Mouse (Mus musculus) cerebellum, adult (tissue): ENCODE results near the gene Hexim2.
A peak's percentile ranks its signal among the peaks of the same experiment; 100 is the strongest.

ENCODE experiments used
- ATAC-seq: cut with Nextera tagmentation; 2 replicates; pipeline ENCODE4 v1.9.2; 2017; ENCODE audit warnings: mild to moderate bottlenecking, moderate library complexity, mixed read lengths; ENCODE audit not compliant: insufficient number of reproducible peaks, low FRiP score, low TSS enrichment

Hexim2 gene

DNA sequence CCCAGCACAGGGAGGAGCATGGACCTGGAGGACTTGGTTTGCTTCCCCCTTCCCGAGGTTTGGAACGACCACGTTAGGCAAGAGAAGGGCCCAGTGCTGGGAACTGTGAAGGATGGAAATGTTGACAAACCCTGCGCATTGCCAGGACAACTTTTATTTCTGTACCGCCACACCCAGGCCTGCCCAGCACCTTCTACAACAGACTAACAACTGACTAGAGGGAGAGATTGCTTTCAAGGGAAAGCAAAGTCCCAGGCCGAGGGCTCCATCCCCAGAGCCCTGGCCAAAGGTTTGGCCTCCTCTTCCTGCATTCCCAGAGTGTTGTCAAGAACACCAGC is 8.5 kb downstream of the Hexim2 start:
- no peak for ATAC-seq

DNA sequence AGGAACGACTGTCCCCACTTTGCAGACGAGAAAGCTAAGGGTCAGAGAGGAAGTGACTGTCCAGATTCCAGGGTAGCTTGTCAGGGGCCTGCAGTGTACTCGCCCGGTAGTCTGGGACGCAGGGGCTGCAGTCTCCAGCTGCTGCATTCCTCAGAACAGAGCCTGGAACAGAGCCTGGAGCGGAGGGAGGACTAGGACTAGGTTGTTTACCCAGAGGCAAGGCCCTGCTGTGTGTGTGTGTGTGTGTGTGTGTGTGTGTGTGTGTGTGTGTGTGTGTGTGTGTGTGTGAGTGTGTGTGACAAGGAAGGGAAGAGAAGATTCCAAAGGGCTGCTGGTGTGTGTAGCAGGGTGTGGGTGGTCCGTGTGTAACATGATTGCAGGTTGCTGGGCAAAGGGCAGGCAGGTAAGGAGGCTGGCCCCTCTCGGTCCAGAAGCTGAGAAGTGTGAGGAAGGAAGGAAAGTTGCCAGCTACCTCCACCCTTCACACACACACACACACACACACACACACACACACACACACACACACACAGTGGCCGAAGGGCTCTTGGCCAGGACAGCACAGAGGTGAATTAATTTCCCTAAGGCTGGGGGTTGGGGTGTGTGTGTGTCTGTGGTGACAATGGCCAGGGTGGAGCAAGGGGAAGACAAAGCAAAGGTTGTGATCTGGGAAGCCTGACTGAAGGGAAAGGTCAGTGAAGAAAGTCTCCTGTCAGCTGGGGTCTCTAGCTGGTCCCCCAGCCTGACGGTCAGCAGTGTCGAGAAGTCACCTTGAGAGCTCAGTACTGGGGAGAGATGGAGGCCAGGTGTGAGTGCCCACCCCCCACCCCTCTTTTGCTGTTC is 9.1 kb downstream of the Hexim2 start:
- ATAC-seq: no peak

GRCm38 (mm10) chr11:103141944-103142255 is 9.7 kb downstream of the Hexim2 start:
- ATAC-seq: no peak

DNA sequence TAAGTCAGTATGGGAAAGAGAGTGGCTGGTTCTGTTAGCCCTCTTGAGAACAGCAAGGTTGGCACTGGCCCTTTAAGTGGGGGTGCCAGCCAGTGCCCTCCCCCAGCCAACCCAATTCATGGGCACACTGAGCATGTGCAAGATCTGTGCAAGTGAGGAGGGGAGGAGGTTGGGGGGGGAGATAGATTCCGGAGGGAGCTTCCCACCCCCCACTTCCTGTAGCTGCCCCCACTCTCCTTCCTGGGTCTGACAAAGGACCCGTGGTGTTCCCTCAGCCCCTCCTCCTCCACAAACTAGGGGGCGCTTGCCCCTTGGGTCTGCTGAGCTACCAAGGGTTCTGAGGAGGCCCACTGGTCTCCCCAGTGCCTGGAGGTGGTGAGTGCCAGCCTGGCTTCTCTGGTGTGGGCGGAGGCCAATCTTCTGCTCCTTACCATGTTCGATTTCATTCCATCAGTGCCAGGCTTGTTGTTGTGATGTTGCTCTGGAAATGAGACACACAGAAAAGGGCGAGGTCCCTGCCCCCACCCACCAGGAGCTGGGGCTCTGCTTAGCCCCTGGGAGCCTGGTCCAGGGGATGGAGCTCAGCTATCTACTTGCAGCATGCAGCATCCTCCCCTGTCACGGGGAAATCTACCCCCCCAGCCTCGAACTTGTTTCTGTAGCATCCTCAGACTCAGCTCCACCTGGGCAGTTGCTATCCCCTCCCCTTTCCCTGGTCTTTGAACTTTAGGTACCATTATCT is 10.4 kb downstream of the Hexim2 start:
- ATAC-seq: peak; percentile 90

DNA sequence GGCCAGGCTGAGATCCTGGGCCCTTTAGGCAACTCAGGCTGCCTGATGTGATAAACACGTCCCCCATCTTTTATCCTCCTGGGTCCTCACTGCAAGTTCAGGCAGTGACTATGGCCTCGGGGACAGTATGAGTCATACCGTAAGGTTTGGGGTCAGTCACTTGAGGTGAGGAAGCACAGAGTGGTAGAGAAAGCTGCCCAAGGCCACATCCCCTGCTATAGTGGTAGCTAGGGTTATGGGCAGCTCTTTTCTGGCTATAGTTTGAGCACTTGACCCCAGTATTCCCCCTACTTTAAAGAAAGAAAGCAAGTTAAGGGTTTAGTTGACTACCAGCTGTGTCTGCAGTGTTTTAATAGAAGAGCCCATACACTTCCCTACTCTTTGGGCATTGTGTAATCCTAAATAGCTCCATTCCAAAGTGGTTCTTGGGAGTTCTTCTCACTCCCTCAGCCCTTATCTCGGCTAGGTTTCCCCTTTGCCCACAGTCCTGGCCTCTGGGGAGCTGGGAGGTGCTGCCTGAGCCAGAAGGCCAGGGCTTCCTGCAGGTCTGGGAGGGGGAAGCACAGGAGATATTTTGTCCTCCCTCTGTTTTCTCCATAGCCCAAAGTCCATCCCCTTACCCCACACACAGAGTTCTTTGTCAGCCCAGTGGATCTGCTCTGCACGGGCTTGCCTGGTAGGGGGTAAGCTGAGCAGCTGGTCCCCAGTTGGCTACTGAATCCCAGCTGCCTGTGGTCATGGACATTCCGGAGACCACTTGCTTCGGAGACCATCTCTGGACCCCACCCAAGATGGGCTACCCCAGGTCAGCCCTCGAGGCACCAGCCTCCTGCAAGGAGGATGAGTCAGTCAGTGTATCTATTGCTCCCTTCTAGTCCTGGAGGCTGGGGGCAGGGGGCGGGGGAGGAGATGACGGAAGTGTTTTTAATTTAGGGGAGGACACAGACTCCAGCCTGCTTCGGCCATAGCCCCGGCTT is 12.4 kb downstream of the Hexim2 start:
- ATAC-seq: no peak

- no peak for ATAC-seq
These were observed 14.2 kb downstream of the Hexim2 start for GRCm38 (mm10) chr11:103146386-103146785.

DNA sequence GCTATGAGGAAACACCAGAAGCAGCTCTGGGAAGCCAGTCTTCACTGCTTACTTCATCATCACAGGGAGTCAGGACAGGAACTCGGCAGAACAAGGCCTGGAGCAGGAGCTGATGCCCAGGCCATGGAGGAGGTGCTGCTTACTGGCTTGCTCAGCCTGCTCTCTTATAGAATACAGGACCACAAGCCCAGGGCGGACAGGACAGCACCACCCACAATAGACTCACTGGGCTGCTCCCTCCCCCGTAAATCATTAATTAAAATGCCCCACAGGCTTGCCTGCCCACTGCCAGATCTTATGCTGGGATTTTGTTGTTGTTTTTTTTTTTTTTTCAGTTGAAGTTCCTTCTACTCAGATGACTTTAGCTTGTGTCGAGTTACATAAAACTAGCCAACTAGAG is 15.5 kb downstream of the Hexim2 start:
- ATAC-seq: no peak

DNA sequence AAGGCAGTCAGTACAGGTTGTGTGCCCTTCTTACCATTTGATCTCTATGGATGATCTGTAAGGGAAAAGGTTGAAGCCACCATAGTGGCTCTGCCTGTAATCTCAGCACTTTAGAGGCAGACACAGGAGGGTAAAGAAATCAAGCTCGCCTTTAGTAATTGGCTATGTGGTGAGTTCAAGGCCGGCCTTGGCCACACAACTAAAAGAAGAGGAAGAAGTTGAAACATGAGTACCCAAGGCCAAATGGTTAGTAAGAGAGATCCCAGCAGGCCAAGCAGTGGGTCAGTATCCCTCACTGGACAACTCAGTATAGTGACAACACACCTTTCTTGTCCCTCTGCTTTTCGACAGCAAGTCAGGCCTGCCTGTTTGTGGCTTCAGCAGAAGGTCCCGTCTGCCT is 17.5 kb downstream of the Hexim2 start:
- ATAC-seq: no peak

DNA sequence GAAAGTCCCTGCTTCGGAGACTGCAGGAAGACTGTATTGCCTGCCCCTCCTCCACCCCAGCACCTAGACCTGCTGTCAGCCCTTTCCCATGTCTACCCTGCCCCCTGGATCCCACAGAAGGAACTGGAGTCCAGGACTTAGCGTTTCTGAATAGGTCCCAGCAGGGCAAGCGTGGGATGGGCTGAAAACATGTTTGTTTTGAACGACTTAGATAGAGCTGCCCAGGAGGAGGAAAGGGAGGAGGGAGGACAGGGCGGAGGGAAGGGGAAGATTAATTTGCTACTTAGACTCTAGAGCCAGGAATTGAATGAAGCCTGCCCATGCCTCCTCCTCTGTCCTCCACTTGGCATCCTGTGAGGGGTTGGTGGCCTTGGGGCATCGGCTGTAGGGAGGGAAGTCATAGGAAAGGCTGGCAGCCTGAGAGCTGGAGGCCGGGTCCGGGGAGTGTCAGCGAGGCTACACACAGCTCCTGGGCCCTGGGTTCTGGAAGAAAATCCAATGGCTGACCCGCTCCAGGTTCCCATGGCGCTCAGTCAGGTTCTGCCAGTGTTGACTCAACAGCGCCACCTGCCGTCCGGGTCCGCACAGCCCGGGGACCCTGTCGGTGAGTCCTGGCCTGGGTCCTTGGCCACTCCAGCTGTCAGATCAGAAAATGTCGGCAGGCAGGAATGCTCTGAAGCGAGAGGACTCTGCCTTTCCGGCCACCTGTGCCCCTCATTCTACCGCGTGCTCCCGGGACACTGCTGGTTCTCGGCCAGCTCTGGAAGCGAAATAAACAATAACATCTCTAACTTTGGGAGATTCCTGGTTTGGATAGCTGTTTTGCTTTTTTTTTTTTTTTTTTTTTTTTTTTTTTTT is 26.6 kb downstream of the Hexim2 start:
- ATAC-seq: peak; percentile 90

GRCm38 (mm10) chr11:103160738-103161137 is 28.5 kb downstream of the Hexim2 start:
- no peak for ATAC-seq

GRCm38 (mm10) chr11:103161449-103161848 is 29.2 kb downstream of the Hexim2 start:
- ATAC-seq: no peak

- no peak for ATAC-seq
These were observed 29.9 kb downstream of the Hexim2 start for GRCm38 (mm10) chr11:103162132-103162531.

DNA sequence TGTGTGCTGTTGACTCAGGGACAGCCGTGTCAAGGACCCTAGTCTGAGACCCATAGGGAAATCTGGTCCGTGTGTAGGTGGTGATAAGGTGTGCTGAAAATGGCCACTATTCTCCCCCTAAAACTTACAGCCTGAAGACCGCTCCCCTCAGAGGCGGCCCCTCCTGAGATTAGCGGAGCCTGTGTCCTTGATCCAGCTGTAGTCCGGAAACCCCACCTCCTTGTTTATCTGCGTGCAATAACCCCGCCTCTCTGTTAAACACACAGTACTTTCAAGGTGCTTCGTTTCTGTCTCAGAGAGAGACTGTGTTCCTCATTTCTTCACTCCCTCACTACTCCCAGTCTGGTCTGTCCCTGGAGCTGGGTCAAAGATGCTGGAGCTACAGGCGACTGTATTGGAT is 32.2 kb downstream of the Hexim2 start:
- ATAC-seq: no peak

GRCm38 (mm10) chr11:103168690-103169390 is 36.6 kb downstream of the Hexim2 start:
- no peak; the same call in 1 of the 2 replicates for ATAC-seq

- no peak for ATAC-seq
These were observed 37.4 kb downstream of the Hexim2 start for GRCm38 (mm10) chr11:103169664-103170063.

- no peak for ATAC-seq
These were observed 37.9 kb downstream of the Hexim2 start for GRCm38 (mm10) chr11:103170111-103170493.

- ATAC-seq: 0 out of 2 replicates have a peak, but pooled peaks have one; percentile 32
These were observed 38.5 kb downstream of the Hexim2 start, which contains the start of gene Fmnl1 for GRCm38 (mm10) chr11:103170494-103171285. TSS of gene Fmnl1 (plus strand) at chr11:103171107.

DNA sequence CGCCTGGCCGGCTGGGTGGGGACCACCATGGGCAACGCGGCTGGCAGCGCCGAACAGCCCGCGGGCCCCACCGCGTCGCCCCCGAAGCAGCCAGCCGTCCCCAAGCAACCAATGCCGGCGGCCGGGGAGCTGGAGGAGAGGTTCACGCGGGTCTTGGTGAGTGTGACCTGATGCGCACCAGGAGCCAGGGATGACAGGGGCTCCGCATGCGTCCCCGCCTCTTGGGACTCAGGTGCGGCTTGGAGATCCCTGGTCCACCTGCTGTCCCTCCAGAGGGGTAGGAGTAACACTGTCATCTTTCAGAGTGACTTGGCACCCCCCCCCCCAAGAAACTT is 39.0 kb downstream of the Hexim2 start:
- ATAC-seq: no peak
